Mouse (Mus musculus) CH12.LX (cell line): ENCODE data around the gene Eif4a3. TPM values are rescaled to one million over a fixed set of nuclear protein-coding genes. Genes with fewer than 3 reads are reported as not detected.
"Not testable (repeated sequence)": the region's sequence is repeated elsewhere in the genome, so short reads cannot be mapped to it uniquely, and the experiment has no call there.

ENCODE experiments used
- DNase-seq: peaks from one replicate; pipeline ENCODE4 v3.0.0-alpha.2; 2013; ENCODE audit errors: extremely low read depth
- H3K27ac ChIP-seq: 2 replicates; pipeline ENCODE4 v1.5.1; 2012; ENCODE audit warnings: low read depth, mild to moderate bottlenecking, control low read depth, moderate library complexity; ENCODE audit not compliant: insufficient read depth
- H3K27me3 ChIP-seq: replicated peaks from 2 replicates; pipeline ENCODE3; 2012; ENCODE audit warnings: inconsistent platforms
- H3K36me3 ChIP-seq, 2 experiments: replicated peaks in 1 of 2; 2 replicates each; pipeline versions ENCODE3 to v1.6.1; 2012; ENCODE audit warnings: inconsistent platforms in 1 of 2, low read length in 1 of 2, mild to moderate bottlenecking in 1 of 2, mixed read lengths in 1 of 2, moderate library complexity in 1 of 2; ENCODE audit not compliant: control insufficient read depth in 1 of 2, insufficient read depth in 1 of 2
- H3K4me1 ChIP-seq, 2 experiments: 2 replicates each; pipeline ENCODE4 v1.6.1; 2012; ENCODE audit warnings: inconsistent platforms in 1 of 2, moderate library complexity in 1 of 2; ENCODE audit not compliant: insufficient read depth in 2 of 2, control insufficient read depth in 1 of 2
- H3K4me2 ChIP-seq: 2 replicates; pipeline ENCODE4 v1.6.1; 2012; ENCODE audit warnings: low read depth, mild to moderate bottlenecking, control low read depth; ENCODE audit not compliant: poor library complexity, insufficient read depth, severe bottlenecking
- H3K4me3 ChIP-seq, 3 experiments: fragments of 150-350 bp in 1 of 3; sonication (generic) in 1 of 3; replicated peaks in 1 of 3; 2 replicates each; pipeline versions ENCODE3 to v1.5.1; 2011 to 2012; ENCODE audit warnings: low read depth in 2 of 3, low read length in 2 of 3, mild to moderate bottlenecking in 2 of 3, moderate library complexity in 2 of 3, control low read depth in 1 of 3, improper control_type of control experiment in 1 of 3, inconsistent platforms in 1 of 3, mixed read lengths in 1 of 3; ENCODE audit not compliant: poor library complexity in 1 of 3
- H3K79me2 ChIP-seq: replicated peaks from 2 replicates; pipeline ENCODE4 v1.6.1; 2012; ENCODE audit warnings: mild to moderate bottlenecking, moderate library complexity; ENCODE audit not compliant: control insufficient read depth, poor library complexity, insufficient read depth, severe bottlenecking; ENCODE audit errors: extremely low read depth
- H3K9ac ChIP-seq: 2 replicates; pipeline ENCODE4 v1.6.1; 2012; ENCODE audit warnings: low read depth, mild to moderate bottlenecking, control low read depth, moderate library complexity; ENCODE audit not compliant: insufficient read depth
- H3K9me3 ChIP-seq: replicated peaks from 2 replicates; pipeline ENCODE3; 2012; ENCODE audit warnings: low read length, inconsistent platforms, mixed read lengths
- CHD1 ChIP-seq: IDR thresholded peaks from 2 replicates; pipeline ENCODE4 v1.6.1; 2012; ENCODE audit warnings: low read depth, low read length, improper control_type of control experiment, inconsistent platforms
- CHD2 ChIP-seq: IDR thresholded peaks from 2 replicates; pipeline ENCODE4 v1.6.1; 2011; ENCODE audit warnings: low read length, improper control_type of control experiment
- CTCF ChIP-seq, 2 experiments: IDR thresholded peaks in 1 of 2; conservative IDR thresholded peaks in 1 of 2; 2 replicates each; pipeline ENCODE4 v1.5.1; 2011 to 2012; ENCODE audit warnings: low read depth in 2 of 2, low read length in 2 of 2, improper control_type of control experiment in 1 of 2, inconsistent platforms in 1 of 2, mild to moderate bottlenecking in 1 of 2, moderate library complexity in 1 of 2
- E2F4 ChIP-seq: IDR thresholded peaks from 2 replicates; pipeline ENCODE4 v1.6.1; 2011; ENCODE audit warnings: low read depth, low read length, improper control_type of control experiment; ENCODE audit not compliant: insufficient replicate concordance
- EP300 ChIP-seq: IDR thresholded peaks from 2 replicates; pipeline ENCODE4 v1.6.1; 2011; ENCODE audit warnings: low read length, improper control_type of control experiment
- ETS1 ChIP-seq: conservative IDR thresholded peaks from 2 replicates; pipeline ENCODE4 v1.6.1; 2012; ENCODE audit warnings: low read depth, mild to moderate bottlenecking, inconsistent platforms, low read length, improper control_type of control experiment, moderate library complexity
- GABPA ChIP-seq: IDR thresholded peaks from 2 replicates; pipeline ENCODE4 v1.6.1; 2012; ENCODE audit warnings: low read depth, low read length, improper control_type of control experiment, inconsistent platforms; ENCODE audit not compliant: insufficient replicate concordance
- IRF4 ChIP-seq: IDR thresholded peaks from 2 replicates; pipeline ENCODE4 v1.6.1; 2014; ENCODE audit warnings: low read depth, mild to moderate bottlenecking, inconsistent platforms, low read length, improper control_type of control experiment
- JUND ChIP-seq: conservative IDR thresholded peaks from 2 replicates; pipeline ENCODE4 v1.6.1; 2011; ENCODE audit warnings: low read depth, low read length, improper control_type of control experiment
- MAFK ChIP-seq: IDR thresholded peaks from 2 replicates; pipeline ENCODE4 v1.6.1; 2011; ENCODE audit warnings: low read length, improper control_type of control experiment; ENCODE audit not compliant: insufficient replicate concordance
- MXI1 ChIP-seq: IDR thresholded peaks from 2 replicates; pipeline ENCODE4 v1.6.1; 2011; ENCODE audit warnings: mild to moderate bottlenecking, low read depth, low read length, improper control_type of control experiment
- MYC ChIP-seq: IDR thresholded peaks from 2 replicates; pipeline ENCODE4 v1.6.1; 2011; ENCODE audit warnings: low read depth, mild to moderate bottlenecking, improper control_type of control experiment, low read length
- NELFE ChIP-seq: IDR thresholded peaks from 2 replicates; pipeline ENCODE4 v1.6.1; 2011; ENCODE audit warnings: low read depth, low read length, improper control_type of control experiment
- NRF1 ChIP-seq: IDR thresholded peaks from 2 replicates; pipeline ENCODE4 v1.6.1; 2014; ENCODE audit warnings: low read depth, mild to moderate bottlenecking, inconsistent platforms, low read length, improper control_type of control experiment, moderate library complexity
- SIN3A ChIP-seq: IDR thresholded peaks from 2 replicates; pipeline ENCODE4 v1.6.1; 2012; ENCODE audit warnings: low read length, improper control_type of control experiment, inconsistent platforms
- SMC3 ChIP-seq: IDR thresholded peaks from 2 replicates; pipeline ENCODE4 v1.6.1; 2011; ENCODE audit warnings: low read depth, low read length, improper control_type of control experiment
- TCF12 ChIP-seq: IDR thresholded peaks from 2 replicates; pipeline ENCODE4 v1.6.1; 2014; ENCODE audit warnings: low read depth, mild to moderate bottlenecking, inconsistent platforms, low read length, improper control_type of control experiment
- USF2 ChIP-seq: conservative IDR thresholded peaks from 2 replicates; pipeline ENCODE4 v1.6.1; 2011; ENCODE audit warnings: low read depth, low read length, improper control_type of control experiment
- ZC3H11A ChIP-seq: IDR thresholded peaks from 2 replicates; pipeline ENCODE4 v1.6.1; 2012; ENCODE audit warnings: low read depth, mild to moderate bottlenecking, inconsistent platforms, low read length, improper control_type of control experiment
- ZKSCAN1 ChIP-seq: IDR thresholded peaks from 2 replicates; pipeline ENCODE4 v1.6.1; 2012; ENCODE audit warnings: low read depth, inconsistent platforms, low read length, improper control_type of control experiment, borderline replicate concordance
- ZMIZ1 ChIP-seq: IDR thresholded peaks from 2 replicates; pipeline ENCODE4 v1.6.1; 2012; ENCODE audit warnings: low read depth, mild to moderate bottlenecking, inconsistent platforms, low read length, improper control_type of control experiment
- ZNF384 ChIP-seq: IDR thresholded peaks from 2 replicates; pipeline ENCODE4 v1.6.1; 2012; ENCODE audit warnings: low read depth, low read length, improper control_type of control experiment, inconsistent platforms
- dilution Hi-C: fragments of 300-500 bp; cut with MboI; formaldehyde crosslinking; loops from 2 replicates; pipeline ENCODE4 v1.14.3; 2020; ENCODE audit warnings: low sequenced_read_pairs; ENCODE audit not compliant: extremely low pct_unique_long_range_greater_than_20kb, extremely low pct_ligation_motif_present
- in situ Hi-C: fragments of 300-500 bp; cut with MboI; formaldehyde crosslinking; loops from 3 replicates; pipeline ENCODE4 v1.14.3; 2019; ENCODE audit warnings: low sequenced_read_pairs, low pct_ligation_motif_present, low pct_unique_long_range_greater_than_20kb, mixed read lengths
- polyA plus RNA-seq: library from polyadenylated mRNA; unstranded; fragments of >175 nt; gene quantifications from 2 replicates; pipeline ENCODE4 v1.2.1, GENCODE M21; 2012; ENCODE audit warnings: low read depth; ENCODE audit not compliant: insufficient read length
- total RNA-seq, 2 experiments: library from RNA; depleted of rRNA; stranded (reverse); fragments of 300-350 nt in 1 of 2; fragments of >200 nt in 1 of 2; gene quantifications; 2 replicates each; pipeline ENCODE4 v1.2.3; 2012 to 2014

Eif4a3 gene
- total and polyA plus RNA-seq, 3 experiments: 400 to 554 (median 402) TPM

DNA sequence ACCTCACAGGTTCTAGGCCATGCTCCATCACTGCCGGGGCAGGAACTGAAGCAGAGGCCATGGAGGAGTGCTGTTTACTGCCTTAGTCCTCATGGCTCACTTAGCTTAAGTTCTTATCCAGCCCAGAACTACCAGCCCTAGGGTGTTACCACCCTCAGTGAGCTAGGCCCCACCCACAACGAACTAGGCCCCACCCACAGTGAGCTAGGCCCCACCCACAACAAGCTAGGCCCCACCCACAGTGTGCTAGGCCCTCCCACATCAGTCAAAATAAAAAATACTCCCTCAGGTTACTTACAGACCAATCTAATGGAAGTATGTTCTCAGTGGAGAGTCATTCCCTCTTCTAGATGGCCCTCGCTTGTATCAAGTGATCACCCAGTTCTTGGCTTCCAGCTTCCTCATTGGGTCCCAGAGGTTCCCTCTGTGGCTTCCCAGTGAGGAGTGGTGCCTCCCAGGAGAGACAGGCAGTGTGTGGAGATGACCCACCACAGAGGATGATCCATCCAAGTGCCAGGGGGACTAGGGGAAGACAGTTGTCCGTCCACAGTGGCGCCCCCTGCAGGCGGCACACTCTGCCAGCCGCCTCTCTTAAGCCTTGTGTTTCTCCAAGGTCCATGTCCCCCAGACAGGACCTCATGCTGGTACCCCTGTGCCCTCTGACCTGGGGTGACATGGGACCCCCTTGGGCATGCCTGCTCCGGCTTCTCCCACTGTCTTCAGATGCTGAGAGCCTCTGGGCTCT, 26.5 kb downstream of the Eif4a3 start:
- Histone ChIP-seq H3K9me3 (no peaks in the 10 kb centered on the region), H3K9ac (no peak overlapping the region), H3K4me2 (no peak overlapping the region), H3K27ac (no peak overlapping the region), H3K27me3 (no peaks in the 10 kb centered on the region), H3K4me1 (peaks cover 8 to 17% of the 10 kb centered on the region in 2 experiments), H3K4me3 (no peak overlapping the region), H3K36me3 (peaks cover 72 to 88% of the 10 kb centered on the region in 2 experiments), H3K79me2 (peaks cover 4% of the 10 kb centered on the region; the same call in 1 of the 2 replicates)
- dilution Hi-C loops (no loop called here), in situ Hi-C loops (no loop called here)
- DNase-seq: no peak
- TF ChIP-seq SMC3 (peak; percentile 34), CTCF (conservative IDR thresholded peaks at IDR 0.05 in 1 of 2, IDR thresholded peaks at IDR 0.05 in 1 of 2; ENCODE audit: low read depth in 2 of 2, low read length in 2 of 2) (peak in 1 of 2 experiments; percentile 54; a peak in 3 of 4 replicates), EP300 (no peak)

GRCm38 (mm10) chr11:119272492-119272891, 27.4 kb downstream of the Eif4a3 start:
- H3K27ac ChIP-seq, DNase-seq, H3K9me3 ChIP-seq, H3K4me3 ChIP-seq, in situ Hi-C loops, H3K4me2 ChIP-seq, H3K79me2 ChIP-seq, H3K9ac ChIP-seq, H3K27me3 ChIP-seq, dilution Hi-C loops: not testable (repeated sequence)
- Histone ChIP-seq H3K36me3 (peaks cover 63 to 79% of the 10 kb centered on the region in 2 experiments), H3K4me1 (peaks cover 8 to 20% of the 10 kb centered on the region in 2 experiments)
- TF ChIP-seq CTCF (conservative IDR thresholded peaks at IDR 0.05 in 1 of 2, IDR thresholded peaks at IDR 0.05 in 1 of 2; ENCODE audit: low read depth in 2 of 2, low read length in 2 of 2) (peak in 1 of 2 experiments; percentile 52; a peak in 2 of 4 replicates), SMC3 (0 out of 2 replicates have a peak, but pooled peaks have one; percentile 6)

DNA sequence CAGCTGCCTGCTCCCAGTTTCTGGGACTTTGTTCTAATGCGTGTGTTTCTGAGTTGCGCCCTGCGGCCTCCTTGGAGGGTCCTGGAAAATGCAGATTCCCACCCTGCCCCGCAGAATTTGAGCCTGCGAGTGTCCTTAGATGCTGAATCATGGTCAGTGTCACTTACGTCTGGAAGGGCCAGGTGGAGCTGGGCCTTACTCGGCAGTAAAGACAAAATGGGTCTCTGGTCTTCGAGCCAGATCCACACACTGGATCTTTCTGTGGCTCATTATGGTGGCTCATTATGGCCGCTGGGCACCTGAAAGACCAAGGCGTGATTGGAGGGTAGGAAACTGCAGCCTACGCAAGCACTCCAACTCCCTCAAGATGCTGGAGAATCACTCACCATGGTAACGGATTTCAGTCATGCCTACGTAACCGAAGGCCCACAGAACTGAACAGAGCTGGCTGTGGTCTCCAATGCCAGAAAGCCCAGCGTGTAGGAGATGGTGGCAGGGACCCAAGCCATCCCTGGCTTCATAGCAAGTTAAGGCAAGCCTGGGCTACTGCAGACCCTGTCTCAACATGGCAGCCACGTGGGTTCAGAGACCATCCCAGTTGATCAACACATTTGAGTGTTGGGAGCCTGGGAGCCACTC, 31.2 kb downstream of the Eif4a3 start:
- Histone ChIP-seq H3K4me2 (peak overlapping the region; percentile 76), H3K4me3 (peak overlapping the region; percentile 67 to 96 (median 81)), H3K9ac (peak overlapping the region; percentile 82), H3K27me3 (peaks cover 21% of the 10 kb centered on the region), H3K4me1 (peaks cover 13 to 32% of the 10 kb centered on the region in 2 experiments), H3K9me3 (no peaks in the 10 kb centered on the region), H3K27ac (no peak overlapping the region), H3K36me3 (peaks cover 31 to 43% of the 10 kb centered on the region in 2 experiments), H3K79me2 (peaks cover 4% of the 10 kb centered on the region; the same call in 1 of the 2 replicates)
- dilution Hi-C loops: no loop called here
- in situ Hi-C loops: no loop called here
- DNase-seq: no peak
- TF ChIP-seq IRF4: no peak
- TF ChIP-seq USF2: no peak
- TF ChIP-seq MYC: no peak
- no peak for TF ChIP-seq NELFE
- 0 out of 2 replicates have a peak, but pooled peaks have one; percentile 4 for TF ChIP-seq NRF1
- no peak for TF ChIP-seq JUND
- TF ChIP-seq MXI1: peak; percentile 56
- peak; percentile 63; the same call in 1 of the 2 replicates for TF ChIP-seq MAFK
- no peak for TF ChIP-seq CHD1
- TF ChIP-seq CHD2: no peak
- no peak for TF ChIP-seq EP300
- no peak for TF ChIP-seq GABPA
- no peak for TF ChIP-seq SIN3A
- TF ChIP-seq ZMIZ1: no peak
- TF ChIP-seq E2F4: no peak
- no peak for TF ChIP-seq ZC3H11A
- no peak for TF ChIP-seq TCF12
- no peak for TF ChIP-seq ZNF384
- TF ChIP-seq ETS1: no peak
- TF ChIP-seq ZKSCAN1: no peak
